Mouse (Mus musculus): ENCODE measurements around the gene Cd101. TPM values are rescaled to one million over a fixed set of nuclear protein-coding genes. Genes with fewer than 3 reads are reported as not detected.

The Cd101 gene
- 39.5 TPM for polyA plus RNA-seq (2017; shearing (Covaris generic))

GRCm38 (mm10) chr3:101029339-101029738 lies at the start of gene Cd101:
TSS of gene Cd101 (minus strand) at chr3:101029556.

GRCm38 (mm10) chr3:100969176-100969917 lies 60.0 kb downstream of the Cd101 start, which contains the start of gene Ttf2:
TSS of gene Ttf2 (minus strand) at chr3:100969663.

Other genes starting within 250 kb of the Cd101 start
- gene Vtcn1, start 204.1 kb downstream of the Cd101 start, polyA plus RNA-seq (2017; shearing (Covaris generic)) = not detected
- 1.5 TPM for gene Trim45, start 107.4 kb downstream of the Cd101 start, polyA plus RNA-seq (2017; shearing (Covaris generic))
- gene Ttf2, start 59.9 kb downstream of the Cd101 start, polyA plus RNA-seq (2017; shearing (Covaris generic)) = 17.9 TPM
- 0.45 TPM for gene Ptgfrn, start 80.7 kb upstream of the Cd101 start, polyA plus RNA-seq (2017; shearing (Covaris generic))